Mouse (Mus musculus) Patski (cell line): ENCODE measurements around the gene Dnaja3. TPM values are rescaled to one million over a fixed set of nuclear protein-coding genes. Genes with fewer than 3 reads are reported as not detected.

ENCODE experiments used
- polyA plus RNA-seq: library from polyadenylated mRNA; unstranded; gene quantifications from one replicate; pipeline ENCODE4 v1.2.3, GENCODE M21; 2021

Gene Dnaja3
- polyA plus RNA-seq, 1 experiment from 2014 or later = 84.4 TPM

Other genes starting within 250 kb of the Dnaja3 start
- 4.0 TPM for gene Adcy9, start 219.5 kb upstream of the Dnaja3 start, polyA plus RNA-seq
- gene Srl, start 98.2 kb upstream of the Dnaja3 start, polyA plus RNA-seq = 2.0 TPM
- gene Tfap4, start 80.1 kb upstream of the Dnaja3 start, polyA plus RNA-seq = 9.8 TPM
- gene Glis2, start 45.3 kb upstream of the Dnaja3 start, polyA plus RNA-seq = 87.1 TPM
- 57.2 TPM for gene Pam16, start 15.0 kb upstream of the Dnaja3 start, polyA plus RNA-seq
- 74.5 TPM for gene Vasn, start within 50 bp of the Dnaja3 start, polyA plus RNA-seq
- gene Coro7, start 39.8 kb downstream of the Dnaja3 start, polyA plus RNA-seq = 28.4 TPM
- gene Nmral1, start 79.4 kb downstream of the Dnaja3 start, polyA plus RNA-seq = 30.9 TPM
- 104 TPM for gene Hmox2, start 86.4 kb downstream of the Dnaja3 start, polyA plus RNA-seq
- gene Cdip1, start 150.3 kb downstream of the Dnaja3 start, polyA plus RNA-seq = 43.9 TPM
- 0.89 TPM for gene 4930562C15Rik, start 195.4 kb downstream of the Dnaja3 start, polyA plus RNA-seq
- 30.2 TPM for gene Ubald1, start 240.3 kb downstream of the Dnaja3 start, polyA plus RNA-seq
- gene Mgrn1, start 246.3 kb downstream of the Dnaja3 start, polyA plus RNA-seq = 121 TPM